Mouse (Mus musculus) megakaryocyte progenitor cell, adult 5-6 weeks (primary cell): ENCODE data around the gene Zfp28. TPM values are rescaled to one million over a fixed set of nuclear protein-coding genes. Genes with fewer than 3 reads are reported as not detected.
"Not testable (repeated sequence)": the region's sequence is repeated elsewhere in the genome, so short reads cannot be mapped to it uniquely, and the experiment has no call there.

Experiments
- ATAC-seq: replicated peaks from 2 replicates; pipeline ENCODE4 v1.8.0; 2016; ENCODE audit warnings: mild to moderate bottlenecking, moderate TSS enrichment, inconsistent platforms; ENCODE audit not compliant: poor library complexity
- total RNA-seq, 2 experiments: library from RNA; stranded (forward) in 1 of 2; stranded (reverse) in 1 of 2; fragments of 157-497, 149-512 nt in 1 of 2; fragments of 200-1000 nt in 1 of 2; gene quantifications; 2 replicates each; pipeline versions ENCODE4 v1.2.3 to v1.2.4; 2015 to 2017

The Zfp28 gene
- total RNA-seq (2015) = 1.4 and 2.4 TPM in 2 replicates
- total RNA-seq (2017) = 1.5 and 2.2 TPM in 2 replicates

DNA sequence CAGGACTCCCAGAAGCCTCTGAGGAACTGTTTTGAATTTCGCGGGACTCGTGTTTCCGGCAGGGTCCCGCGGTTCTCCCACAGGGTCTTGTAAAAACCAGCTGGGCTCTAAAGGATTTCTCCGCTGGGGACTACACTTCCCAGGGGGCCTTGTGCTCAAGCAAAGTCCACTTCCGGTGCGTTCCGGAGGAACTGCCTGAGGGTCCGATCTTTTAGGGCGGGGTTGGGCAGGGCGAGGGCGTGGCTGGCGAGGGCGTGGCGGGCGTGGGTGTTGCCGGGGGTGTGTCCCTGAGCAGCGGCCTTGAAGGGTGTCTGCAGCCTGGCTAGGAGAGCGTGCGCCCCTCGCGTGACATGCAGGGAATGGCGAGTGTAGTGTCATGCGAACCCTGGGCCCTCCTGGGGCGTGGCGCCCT lies at the start of gene Zfp28:
Gene Zfp28 (plus strand): TSS at position 252 of the 412 bp plus-strand sequence.
- ATAC-seq = peak; percentile 97

DNA sequence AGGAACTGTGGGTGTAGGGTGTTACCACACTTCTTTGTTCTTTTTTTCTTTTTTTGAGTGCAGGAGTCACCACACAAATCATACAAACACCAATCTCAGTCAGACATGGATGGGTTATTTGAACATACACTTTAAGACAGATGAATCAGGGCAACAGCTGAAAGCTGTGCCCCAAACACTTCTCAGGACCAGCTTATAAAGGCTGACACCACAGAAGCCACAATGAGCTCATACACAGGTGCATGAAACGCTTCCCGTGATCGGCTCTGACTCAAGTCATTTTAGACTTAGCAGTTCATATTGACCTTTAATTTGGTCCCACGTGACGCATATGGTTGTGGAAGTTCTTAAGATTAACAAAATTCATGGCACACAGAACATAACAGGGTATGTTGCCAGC lies 43.2 kb upstream of the Zfp28 start:
- no peak for ATAC-seq

DNA sequence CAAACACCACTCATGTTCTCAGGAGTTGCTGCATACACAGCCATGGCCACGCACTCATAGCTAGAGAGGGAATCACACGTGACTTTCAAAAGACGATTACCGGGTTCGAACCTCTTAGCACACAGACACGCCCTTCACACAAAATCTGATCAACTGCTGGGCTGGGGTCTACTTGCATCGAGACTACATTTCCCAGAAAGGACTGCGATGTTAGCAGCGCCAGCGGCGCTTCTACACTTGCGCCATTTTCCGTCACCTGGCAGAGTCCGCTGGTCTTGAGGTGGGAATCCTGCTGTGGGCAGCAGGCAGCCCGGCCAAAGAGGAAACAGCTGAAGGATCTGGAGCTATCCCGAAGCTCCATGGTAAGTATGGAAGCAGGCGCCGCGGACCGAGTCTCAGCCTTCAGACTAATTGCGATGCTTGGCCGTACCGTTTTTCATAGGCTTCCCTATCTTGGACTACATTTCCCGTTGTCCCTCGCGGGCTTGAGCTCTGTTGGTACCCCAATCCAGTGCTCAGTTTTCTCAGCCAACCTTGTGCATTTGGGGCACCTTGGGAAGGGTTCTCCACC lies 39.5 kb upstream of the Zfp28 start, which contains the start of gene Gm3854:
Gene Gm3854 (plus strand): TSS at position 259 of the 571 bp plus-strand sequence.
- peak; percentile 93 for ATAC-seq

GRCm38 (mm10) chr7:6344124-6344523 lies 39.0 kb upstream of the Zfp28 start:
- no peak for ATAC-seq

DNA sequence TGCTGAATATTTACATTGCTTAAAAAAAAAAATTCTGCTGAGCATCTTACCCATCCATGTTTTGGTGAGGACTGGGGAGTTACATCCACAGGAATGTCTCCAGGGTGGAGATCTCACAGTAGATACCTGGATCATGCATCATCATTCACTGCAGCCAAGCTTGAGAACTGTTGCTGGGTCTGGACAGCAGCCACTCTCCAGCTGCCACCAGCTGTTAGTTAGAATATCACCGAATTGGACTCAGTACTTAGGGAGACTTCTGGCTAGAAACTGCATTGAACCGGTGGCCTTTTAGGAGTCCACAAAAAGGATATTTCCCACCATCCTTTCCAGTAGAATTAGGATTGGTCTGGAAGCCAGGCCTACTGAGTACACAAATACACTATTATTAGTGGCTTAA lies 25.0 kb upstream of the Zfp28 start:
- ATAC-seq = no peak

DNA sequence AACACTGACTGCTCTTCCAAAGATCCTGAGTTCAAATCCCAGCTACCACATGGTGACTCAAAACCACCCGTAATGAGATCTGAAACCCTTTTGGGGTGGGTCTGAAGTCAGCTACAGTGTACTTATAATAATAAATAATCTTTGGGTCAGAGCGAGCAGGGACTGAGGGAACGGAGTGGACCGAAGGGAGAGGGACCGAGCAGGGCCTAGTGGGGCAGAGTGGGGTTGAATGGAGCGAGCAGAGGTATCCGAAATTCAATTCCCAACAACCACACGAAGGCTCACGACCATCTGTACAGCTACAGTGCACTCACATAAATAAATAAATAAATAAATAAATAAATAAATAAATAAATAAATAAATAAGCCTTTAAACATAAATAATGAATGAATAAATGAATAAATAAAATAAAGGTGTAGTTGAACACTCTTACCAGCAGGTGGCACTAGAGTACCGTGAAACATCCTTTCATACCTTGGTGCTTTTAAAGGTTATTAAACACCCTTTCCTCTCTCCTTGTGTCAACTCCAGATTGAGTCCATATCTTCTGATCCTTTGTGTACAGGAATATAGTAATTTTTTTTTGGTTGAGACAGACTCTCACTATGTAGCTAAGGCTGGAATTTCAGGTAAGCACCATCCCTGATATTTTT lies 24.0 kb upstream of the Zfp28 start:
- peak; percentile 21 for ATAC-seq

- no peak for ATAC-seq
Measured at GRCm38 (mm10) chr7:6360477-6361060, 22.5 kb upstream of the Zfp28 start.

GRCm38 (mm10) chr7:6361756-6362155 lies 21.3 kb upstream of the Zfp28 start:
- ATAC-seq = no peak

- peak; percentile 67 for ATAC-seq
Measured at GRCm38 (mm10) chr7:6362268-6363046, 20.6 kb upstream of the Zfp28 start.

DNA sequence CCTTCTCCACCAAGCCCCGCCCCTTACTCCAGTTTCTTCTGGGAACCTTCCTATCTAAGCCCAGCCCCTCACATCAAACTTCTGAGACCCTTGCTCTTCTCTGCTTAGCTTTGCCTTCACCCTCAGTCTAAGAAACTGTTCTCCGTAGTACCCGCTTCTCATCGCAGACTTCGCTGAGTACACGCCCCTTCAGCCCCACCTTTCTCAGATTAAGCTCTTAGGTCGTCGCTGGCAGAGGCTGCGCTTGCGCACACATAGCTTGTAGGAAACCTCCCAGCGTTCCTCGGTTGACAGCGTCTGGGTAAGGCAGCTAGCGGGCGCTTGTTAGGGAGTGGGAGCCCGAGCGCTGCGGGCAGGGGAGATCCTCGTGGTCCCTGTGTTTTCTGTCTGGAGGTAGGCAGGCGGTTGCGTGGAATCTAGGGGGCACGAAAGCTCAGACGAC lies 20.0 kb upstream of the Zfp28 start, which contains the start of gene Zfp78:
Gene Zfp78 (plus strand): TSS at position 234 of the 442 bp plus-strand sequence.
- ATAC-seq = peak; percentile 57

- no peak for ATAC-seq
Measured at GRCm38 (mm10) chr7:6364761-6365160, 18.3 kb upstream of the Zfp28 start.

- ATAC-seq = no peak; the same call in 1 of the 2 replicates
Measured at GRCm38 (mm10) chr7:6367185-6367584, 15.9 kb upstream of the Zfp28 start.

GRCm38 (mm10) chr7:6368146-6368545 lies 14.9 kb upstream of the Zfp28 start:
- not testable (repeated sequence) for ATAC-seq

DNA sequence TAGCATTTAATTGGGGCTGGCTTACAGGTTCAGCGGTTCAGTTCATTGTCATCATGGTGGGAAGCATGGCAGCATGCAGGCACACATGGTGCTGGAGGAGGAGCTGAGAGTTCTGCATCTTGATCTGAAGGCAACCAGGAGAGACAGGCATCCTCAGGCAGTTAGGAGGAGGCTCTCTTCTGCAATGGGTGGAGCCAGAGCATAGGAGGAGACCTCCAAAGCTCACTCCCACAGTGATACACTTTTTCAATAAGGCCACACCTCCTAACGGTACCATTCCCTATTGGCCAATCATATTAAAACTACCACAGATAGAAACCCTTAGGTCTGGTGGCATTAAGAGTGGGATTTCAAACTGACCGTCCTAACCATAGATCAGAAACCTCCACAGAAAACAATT lies 13.6 kb upstream of the Zfp28 start:
- ATAC-seq = no peak

GRCm38 (mm10) chr7:6372993-6373392 lies 10.1 kb upstream of the Zfp28 start:
- peak; percentile 58 for ATAC-seq

DNA sequence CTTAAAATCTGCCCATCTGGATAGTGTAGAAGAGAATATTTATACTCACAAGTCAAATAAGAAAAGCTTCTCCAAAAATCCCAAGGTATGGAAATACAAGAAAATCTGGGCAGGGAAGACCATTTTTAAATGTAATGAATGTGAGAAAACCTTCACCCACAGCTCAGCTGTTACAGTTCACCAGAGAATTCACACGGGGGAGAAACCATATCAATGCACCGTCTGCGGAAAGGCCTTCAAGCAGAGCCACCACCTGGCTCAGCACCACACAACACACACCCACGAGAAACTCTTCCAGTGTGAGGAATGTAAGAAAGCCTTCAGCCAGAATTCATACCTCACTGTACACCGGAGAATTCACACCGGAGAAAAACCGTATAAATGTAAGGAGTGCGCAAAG lies 4.7 kb upstream of the Zfp28 start:
- ATAC-seq = no peak

GRCm38 (mm10) chr7:6381431-6381830 lies 1.7 kb upstream of the Zfp28 start:
- no peak for ATAC-seq

DNA sequence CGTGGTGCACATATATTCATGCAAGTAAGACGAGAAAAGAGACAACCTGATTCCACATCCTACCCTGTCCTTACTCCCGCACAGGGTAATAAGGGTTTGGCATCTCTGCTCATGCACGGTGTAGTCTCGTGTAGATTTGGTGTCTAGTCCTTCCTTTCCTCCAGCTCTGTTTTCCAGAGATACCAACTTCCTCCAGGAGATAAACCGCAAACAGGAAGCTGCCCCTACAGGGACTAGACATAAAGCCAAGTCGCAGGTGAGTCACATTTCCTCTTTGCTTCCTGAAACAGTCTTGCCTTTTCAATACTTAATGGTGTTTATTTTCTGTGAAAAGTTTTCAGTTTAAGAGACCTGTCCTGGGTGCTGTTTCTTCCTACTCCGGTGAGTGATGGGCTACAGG lies 916 bp downstream of the Zfp28 start:
- no peak for ATAC-seq

DNA sequence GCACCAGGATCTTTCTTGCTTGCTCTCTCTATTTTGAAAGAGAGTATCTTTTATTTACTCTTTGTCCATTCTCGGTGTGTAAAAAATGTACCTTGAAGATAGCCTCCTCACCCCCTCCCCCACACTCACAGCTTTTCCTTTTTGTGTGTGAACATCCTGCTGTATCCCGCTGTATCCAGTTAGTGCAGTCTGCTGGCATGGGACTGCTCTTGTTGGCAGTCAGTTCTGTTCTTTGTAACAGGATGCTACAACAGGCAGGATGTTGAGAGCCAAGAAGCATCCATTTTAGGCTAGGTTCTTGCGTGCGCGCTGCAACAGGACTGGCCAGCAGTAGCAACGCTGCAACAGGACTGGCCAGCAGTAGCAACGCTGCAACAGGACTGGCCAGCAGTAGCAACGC lies 3.9 kb downstream of the Zfp28 start:
- no peak for ATAC-seq

DNA sequence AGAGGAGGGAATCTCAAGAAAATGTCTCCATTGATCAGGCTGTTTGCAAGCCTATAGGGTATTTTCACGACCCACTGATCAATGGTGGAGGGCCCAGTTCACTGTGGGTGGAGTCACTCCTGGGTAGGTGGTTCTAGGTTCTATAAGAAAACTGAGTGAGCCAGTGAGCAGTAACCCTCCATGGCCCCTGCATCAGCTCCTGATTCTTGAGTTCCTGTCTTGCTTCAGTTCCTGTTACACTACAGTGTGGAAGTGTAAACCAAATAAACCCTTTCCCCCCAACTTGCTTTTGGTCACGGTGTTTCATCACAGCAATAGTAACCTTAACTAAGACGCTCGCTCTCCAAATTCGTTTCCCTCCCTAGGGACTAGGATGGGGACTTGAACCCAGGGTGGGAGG lies 5.9 kb downstream of the Zfp28 start:
- ATAC-seq = peak; percentile 62

GRCm38 (mm10) chr7:6389449-6389848 lies 6.4 kb downstream of the Zfp28 start:
- ATAC-seq = peak; percentile 61
